Mouse (Mus musculus) midbrain, embryonic 13.5 days (tissue): ENCODE data around the gene Csmd2. TPM values are rescaled to one million over a fixed set of nuclear protein-coding genes. Genes with fewer than 3 reads are reported as not detected.

Source experiments
- ATAC-seq: fragments of 200-750 bp; cut with Nextera tagmentation; 2 replicates; pipeline ENCODE4 v1.8.0; 2017; ENCODE audit warnings: mild to moderate bottlenecking, moderate TSS enrichment, moderate library complexity
- H3K27ac ChIP-seq: fragments of 300-500 bp; sonication (generic); 2 replicates; pipeline ENCODE4 v1.5.1; 2015; ENCODE audit warnings: inconsistent platforms, mild to moderate bottlenecking, moderate library complexity
- H3K27me3 ChIP-seq: fragments of 300-500 bp; sonication (generic); 2 replicates; pipeline ENCODE4 v1.6.1; 2015; ENCODE audit warnings: mild to moderate bottlenecking, inconsistent platforms
- H3K36me3 ChIP-seq: fragments of 300-500 bp; sonication (generic); 2 replicates; pipeline ENCODE4 v1.6.1; 2015; ENCODE audit warnings: mild to moderate bottlenecking, inconsistent platforms
- H3K4me1 ChIP-seq: fragments of 300-500 bp; sonication (generic); replicated peaks from 2 replicates; pipeline ENCODE4 v1.6.1; 2015; ENCODE audit warnings: inconsistent platforms
- H3K4me2 ChIP-seq: fragments of 300-500 bp; sonication (generic); replicated peaks from 2 replicates; pipeline ENCODE4 v1.6.1; 2015; ENCODE audit warnings: moderate library complexity, mild to moderate bottlenecking, inconsistent platforms
- H3K4me3 ChIP-seq: fragments of 300-500 bp; sonication (generic); replicated peaks from 2 replicates; pipeline ENCODE4 v1.5.1; 2015; ENCODE audit warnings: mild to moderate bottlenecking, inconsistent platforms
- H3K9ac ChIP-seq: fragments of 300-500 bp; sonication (generic); replicated peaks from 2 replicates; pipeline ENCODE4 v1.6.1; 2015; ENCODE audit warnings: mild to moderate bottlenecking, inconsistent platforms
- H3K9me3 ChIP-seq: fragments of 300-500 bp; sonication (generic); 2 replicates; pipeline ENCODE4 v1.6.1; 2016; ENCODE audit warnings: mild to moderate bottlenecking, inconsistent platforms
- WGBS: fragments of 180-500 bp; shearing (Covaris S2); methylation state at CpG from one replicate; pipeline ENCODE4 v1.1.7; 2015; 5-methylcytosine and 5-hydroxymethylcytosine counted together
- polyA plus RNA-seq: library from polyadenylated mRNA; unstranded; fragments of >200 nt; fragmentation: Nextera tagmentation; extraction: Ambion mirVana; gene quantifications from 2 replicates; pipeline ENCODE4 v1.2.1, GENCODE M21; 2015

Csmd2 gene
- polyA plus RNA-seq, 1 experiment from 2014 or later, result 9.2 TPM

DNA sequence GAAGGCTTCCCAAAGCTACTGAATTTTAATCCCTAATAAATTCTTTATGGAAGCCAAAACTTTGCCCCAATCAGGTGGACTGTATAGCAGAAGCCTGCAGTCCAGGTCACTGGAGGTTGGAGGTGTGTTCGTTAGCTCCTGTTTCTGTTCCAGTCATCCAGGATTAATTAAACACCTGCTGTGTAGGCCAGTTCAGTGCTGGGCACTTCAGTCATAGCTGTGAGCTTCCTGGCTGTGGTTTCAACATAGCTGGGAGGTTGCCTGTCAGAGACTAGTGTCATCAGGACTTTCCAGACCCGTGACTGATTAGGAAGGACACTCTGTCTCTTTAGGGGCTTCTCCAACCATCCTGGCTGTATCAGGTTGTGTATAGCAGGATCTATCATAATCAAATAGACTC, 337.9 kb downstream of the Csmd2 start:
- 55% methylated on average over 2 of the region's 2 CpGs for WGBS
- no peak for ATAC-seq
- H3K27ac ChIP-seq, result no peak overlapping the region

GRCm38 (mm10) chr4:128326755-128327154, 339.1 kb downstream of the Csmd2 start:
- H3K4me2 ChIP-seq, result no peak overlapping the region
- no peak overlapping the region for H3K9ac ChIP-seq
- H3K36me3 ChIP-seq, result 0 out of 2 replicates have a peak, but pooled peaks cover 5% of the 10 kb centered on the region
- WGBS, result 77% methylated on average over 4 of the region's 4 CpGs
- no peaks in the 10 kb centered on the region for H3K27me3 ChIP-seq
- H3K27ac ChIP-seq, result no peak overlapping the region
- no peaks in the 10 kb centered on the region for H3K9me3 ChIP-seq
- H3K4me1 ChIP-seq, result peaks cover 11% of the 10 kb centered on the region
- no peak for ATAC-seq
- no peak overlapping the region for H3K4me3 ChIP-seq

More for the DNA sequence above, 337.9 kb downstream of the Csmd2 start:
- Histone ChIP-seq H3K9ac (no peak overlapping the region), H3K4me1 (peaks cover 8% of the 10 kb centered on the region), H3K4me3 (no peak overlapping the region), H3K27me3 (no peaks in the 10 kb centered on the region), H3K9me3 (no peaks in the 10 kb centered on the region), H3K4me2 (no peak overlapping the region), H3K36me3 (0 out of 2 replicates have a peak, but pooled peaks cover 6% of the 10 kb centered on the region)

DNA sequence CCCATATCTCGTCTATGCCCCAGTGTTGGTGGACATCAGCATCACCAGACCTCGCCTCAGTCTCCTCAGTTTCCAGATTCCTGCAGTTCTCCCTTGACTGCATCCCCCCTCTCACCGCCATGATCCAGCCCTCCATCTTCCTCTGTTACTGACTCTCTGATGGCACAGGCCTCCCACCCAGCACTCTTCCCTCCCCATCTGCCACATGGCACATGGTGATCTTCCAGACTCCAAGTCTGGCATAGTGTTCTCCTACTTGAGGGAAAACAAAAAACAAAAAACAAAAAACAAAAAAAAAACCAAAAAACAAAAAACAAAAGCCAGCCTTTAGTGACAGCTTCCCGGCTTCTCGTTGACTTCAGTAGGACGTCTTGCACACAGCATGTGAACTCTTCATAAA, 339.8 kb downstream of the Csmd2 start:
- Histone ChIP-seq H3K27me3 (no peaks in the 10 kb centered on the region), H3K4me1 (peaks cover 11% of the 10 kb centered on the region), H3K9me3 (no peaks in the 10 kb centered on the region), H3K9ac (no peak overlapping the region), H3K4me2 (no peak overlapping the region), H3K27ac (no peak overlapping the region), H3K36me3 (no peaks in the 10 kb centered on the region), H3K4me3 (no peak overlapping the region)
- no peak for ATAC-seq
- WGBS, result 89% methylated on average over 6 of the region's 6 CpGs

DNA sequence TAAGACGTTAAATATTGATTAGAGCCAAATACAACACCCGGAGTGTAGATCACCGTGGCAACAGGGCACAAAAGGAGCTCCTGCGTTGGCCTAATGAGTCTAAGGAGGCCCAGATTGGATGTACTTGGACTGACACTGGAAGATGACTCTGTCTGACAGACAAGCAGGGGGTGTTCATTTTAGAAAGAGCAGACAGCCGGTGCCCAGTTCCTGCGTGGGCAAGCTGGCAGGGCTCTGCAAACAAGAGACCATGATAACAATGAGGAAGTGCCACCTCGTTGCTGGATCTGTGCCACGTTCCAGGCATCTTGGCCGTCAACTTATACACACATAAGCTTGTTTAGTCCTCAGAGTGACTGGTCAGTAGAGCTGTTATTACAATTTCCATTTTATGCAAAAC, 342.9 kb downstream of the Csmd2 start:
- WGBS, result 62% methylated on average over 9 of the region's 9 CpGs

DNA sequence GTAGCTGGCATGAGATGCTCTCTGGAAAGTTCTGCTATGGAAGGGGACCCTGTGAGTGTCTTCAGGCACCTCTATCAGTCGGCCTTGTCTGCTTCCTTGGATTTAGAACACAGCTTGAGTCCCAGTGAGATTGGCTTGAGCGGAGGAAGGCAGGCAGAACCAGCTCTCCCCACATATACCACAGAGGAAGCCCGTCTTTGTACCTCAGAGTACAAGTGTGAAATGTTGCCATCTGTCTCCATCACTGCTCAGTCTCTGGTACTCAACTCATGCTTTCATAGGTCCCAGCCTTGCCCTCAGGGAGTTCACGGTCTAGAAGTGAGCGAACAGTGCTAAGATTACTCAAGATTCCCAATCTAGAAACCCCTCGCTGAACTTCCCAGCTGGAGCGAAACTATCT, 352.8 kb downstream of the Csmd2 start:
- peaks cover 10% of the 10 kb centered on the region for H3K36me3 ChIP-seq
- H3K4me2 ChIP-seq, result no peak overlapping the region
- ATAC-seq, result no peak
- H3K4me1 ChIP-seq, result no peaks in the 10 kb centered on the region
- no peak overlapping the region for H3K4me3 ChIP-seq
- H3K9ac ChIP-seq, result no peak overlapping the region
- no peak overlapping the region for H3K27ac ChIP-seq
- 93% methylated on average over 7 of the region's 7 CpGs for WGBS
- no peaks in the 10 kb centered on the region for H3K27me3 ChIP-seq
- H3K9me3 ChIP-seq, result no peaks in the 10 kb centered on the region

More for the DNA sequence above, 342.9 kb downstream of the Csmd2 start:
- Histone ChIP-seq H3K27me3 (no peaks in the 10 kb centered on the region), H3K27ac (peak overlapping the region; percentile 27; the same call in 1 of the 2 replicates), H3K9me3 (no peaks in the 10 kb centered on the region), H3K9ac (no peak overlapping the region), H3K36me3 (no peaks in the 10 kb centered on the region), H3K4me2 (no peak overlapping the region), H3K4me3 (no peak overlapping the region), H3K4me1 (peaks cover 11% of the 10 kb centered on the region)
- ATAC-seq, result no peak

GRCm38 (mm10) chr4:128341315-128341714, 353.7 kb downstream of the Csmd2 start:
- H3K4me1 ChIP-seq, result no peaks in the 10 kb centered on the region

GRCm38 (mm10) chr4:128342208-128342607, 354.6 kb downstream of the Csmd2 start:
- Histone ChIP-seq H3K4me2 (no peak overlapping the region), H3K4me3 (no peak overlapping the region), H3K4me1 (no peaks in the 10 kb centered on the region), H3K9me3 (no peaks in the 10 kb centered on the region), H3K27ac (no peak overlapping the region), H3K27me3 (no peaks in the 10 kb centered on the region), H3K9ac (no peak overlapping the region), H3K36me3 (peaks cover 10% of the 10 kb centered on the region)
- WGBS, result 84% methylated on average over 1 of the region's 1 CpGs
- no peak for ATAC-seq

More at GRCm38 (mm10) chr4:128341315-128341714, 353.7 kb downstream of the Csmd2 start:
- Histone ChIP-seq H3K9ac (no peak overlapping the region), H3K4me2 (no peak overlapping the region), H3K36me3 (peaks cover 10% of the 10 kb centered on the region), H3K27ac (no peak overlapping the region), H3K9me3 (no peaks in the 10 kb centered on the region), H3K27me3 (no peaks in the 10 kb centered on the region), H3K4me3 (no peak overlapping the region)
- ATAC-seq, result no peak
- 77% methylated on average over 7 of the region's 7 CpGs for WGBS

- Histone ChIP-seq H3K27me3 (no peaks in the 10 kb centered on the region), H3K27ac (no peak overlapping the region), H3K4me2 (no peak overlapping the region), H3K4me3 (no peak overlapping the region), H3K9ac (no peak overlapping the region), H3K36me3 (no peaks in the 10 kb centered on the region), H3K4me1 (no peaks in the 10 kb centered on the region), H3K9me3 (no peaks in the 10 kb centered on the region)
- WGBS, result 87% methylated on average over 11 of the region's 11 CpGs
- ATAC-seq, result no peak
Measured at GRCm38 (mm10) chr4:128358751-128359150, 371.1 kb downstream of the Csmd2 start.

DNA sequence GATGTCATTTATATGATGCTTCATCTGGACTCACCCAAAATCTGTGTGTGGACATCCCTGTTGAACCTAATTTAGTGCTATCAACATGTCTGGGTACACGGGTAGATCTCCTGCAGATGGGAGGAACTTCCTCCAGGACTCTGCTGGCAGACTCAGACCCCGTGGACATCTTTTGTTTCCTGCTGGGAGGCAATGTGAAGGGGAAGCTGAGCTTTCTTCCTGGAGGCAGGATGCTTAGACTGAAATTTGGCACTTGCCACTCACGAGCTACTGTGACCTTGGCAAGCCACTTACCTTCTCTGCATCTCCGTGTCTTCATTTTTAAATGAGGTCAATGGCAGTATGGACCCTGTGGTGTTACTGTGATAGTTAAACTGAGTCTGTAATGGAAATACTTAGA, 378.2 kb downstream of the Csmd2 start:
- peaks cover 22% of the 10 kb centered on the region for H3K36me3 ChIP-seq
- no peak overlapping the region for H3K27ac ChIP-seq
- no peaks in the 10 kb centered on the region for H3K4me1 ChIP-seq
- H3K9ac ChIP-seq, result no peak overlapping the region
- 75% methylated on average over 4 of the region's 4 CpGs for WGBS
- no peaks in the 10 kb centered on the region for H3K9me3 ChIP-seq
- H3K4me2 ChIP-seq, result no peak overlapping the region
- ATAC-seq, result no peak
- no peaks in the 10 kb centered on the region for H3K27me3 ChIP-seq
- H3K4me3 ChIP-seq, result no peak overlapping the region

DNA sequence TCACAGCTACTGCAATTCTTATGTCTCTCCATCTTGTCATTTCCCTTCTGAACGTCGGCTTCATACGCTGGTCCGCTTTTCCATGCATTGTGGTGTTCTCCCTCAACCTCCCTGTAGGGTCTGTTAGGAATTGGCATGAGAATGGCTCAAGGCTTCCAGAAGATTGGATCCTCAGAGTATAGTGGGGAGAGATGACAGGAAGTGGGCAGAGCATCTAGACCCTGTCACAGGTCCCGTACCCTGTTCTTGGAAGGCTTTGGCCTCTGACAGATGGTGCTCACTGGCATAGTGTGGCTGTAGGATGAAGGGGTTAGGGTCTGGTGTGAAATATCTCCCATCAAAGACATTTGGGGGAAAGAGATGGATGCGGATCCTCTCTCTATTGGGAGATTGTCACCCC, 380.4 kb downstream of the Csmd2 start:
- peaks cover 31% of the 10 kb centered on the region for H3K36me3 ChIP-seq
- ATAC-seq, result no peak
- 99% methylated on average over 6 of the region's 6 CpGs for WGBS

GRCm38 (mm10) chr4:128371766-128372165, 384.1 kb downstream of the Csmd2 start:
- Histone ChIP-seq H3K9me3 (no peaks in the 10 kb centered on the region), H3K9ac (no peak overlapping the region), H3K36me3 (peaks cover 34% of the 10 kb centered on the region), H3K27ac (no peak overlapping the region), H3K4me2 (no peak overlapping the region), H3K4me3 (no peak overlapping the region), H3K27me3 (no peaks in the 10 kb centered on the region), H3K4me1 (no peaks in the 10 kb centered on the region)
- 74% methylated on average over 6 of the region's 6 CpGs for WGBS
- no peak for ATAC-seq

More for the DNA sequence above, 380.4 kb downstream of the Csmd2 start:
- H3K9ac ChIP-seq, result no peak overlapping the region
- no peaks in the 10 kb centered on the region for H3K27me3 ChIP-seq
- H3K4me2 ChIP-seq, result no peak overlapping the region
- no peak overlapping the region for H3K4me3 ChIP-seq
- H3K27ac ChIP-seq, result no peak overlapping the region
- no peaks in the 10 kb centered on the region for H3K9me3 ChIP-seq
- H3K4me1 ChIP-seq, result no peaks in the 10 kb centered on the region

DNA sequence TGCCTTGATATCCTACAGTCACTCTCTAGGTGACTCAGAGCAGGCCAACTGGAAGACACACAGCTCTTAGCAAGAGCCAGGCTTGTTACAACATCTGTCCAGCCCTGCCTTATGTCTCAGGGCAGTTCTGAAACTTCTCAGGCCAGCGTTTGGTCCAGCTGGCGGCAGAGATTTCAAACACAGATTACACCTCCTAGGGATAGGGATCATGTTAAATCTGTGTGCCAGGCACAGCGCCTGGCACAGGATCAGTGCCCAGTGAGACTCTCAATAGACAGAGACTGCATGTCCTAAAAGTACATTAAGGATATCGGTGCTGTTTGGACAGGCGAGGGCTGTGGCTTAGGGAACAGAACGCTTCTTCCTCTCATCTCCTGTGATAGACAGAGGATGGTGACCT, 385.5 kb downstream of the Csmd2 start:
- WGBS, result 89% methylated on average over 6 of the region's 6 CpGs
- ATAC-seq, result no peak
- H3K4me3 ChIP-seq, result no peak overlapping the region
- H3K4me1 ChIP-seq, result no peaks in the 10 kb centered on the region
- no peak overlapping the region for H3K27ac ChIP-seq
- H3K9ac ChIP-seq, result no peak overlapping the region
- H3K4me2 ChIP-seq, result no peak overlapping the region
- H3K36me3 ChIP-seq, result peaks cover 34% of the 10 kb centered on the region
- no peaks in the 10 kb centered on the region for H3K27me3 ChIP-seq
- H3K9me3 ChIP-seq, result no peaks in the 10 kb centered on the region

GRCm38 (mm10) chr4:128374051-128374450, 386.4 kb downstream of the Csmd2 start:
- no peaks in the 10 kb centered on the region for H3K9me3 ChIP-seq
- H3K4me3 ChIP-seq, result no peak overlapping the region
- no peak overlapping the region for H3K4me2 ChIP-seq

More at GRCm38 (mm10) chr4:128374051-128374450, 386.4 kb downstream of the Csmd2 start:
- Histone ChIP-seq H3K4me1 (no peaks in the 10 kb centered on the region), H3K27ac (no peak overlapping the region), H3K36me3 (peaks cover 30% of the 10 kb centered on the region), H3K27me3 (no peaks in the 10 kb centered on the region), H3K9ac (no peak overlapping the region)
- ATAC-seq, result no peak
- 89% methylated on average over 5 of the region's 5 CpGs for WGBS
